Mouse (Mus musculus) lung, adult 18-20 months (tissue): ENCODE measurements around the gene Gabbr2.
A peak's percentile ranks its signal among the peaks of the same experiment; 100 is the strongest.

Source experiments
- DNase-seq, 2 experiments: peaks; one replicate each; pipeline ENCODE4 v3.0.0; 2022; ENCODE audit warnings: mixed read lengths in 2 of 2

Gene Gabbr2

GRCm38 (mm10) chr4:46914606-46915005, 77.1 kb downstream of the Gabbr2 start:
- no peak for DNase-seq

- DNase-seq, result no peak
Measured at GRCm38 (mm10) chr4:46906036-46906691, 85.5 kb downstream of the Gabbr2 start.

GRCm38 (mm10) chr4:46905152-46905551, 86.5 kb downstream of the Gabbr2 start:
- peak; percentile 4 to 12 for DNase-seq

GRCm38 (mm10) chr4:46904129-46904528, 87.5 kb downstream of the Gabbr2 start:
- DNase-seq, result no peak

GRCm38 (mm10) chr4:46898546-46898945, 93.1 kb downstream of the Gabbr2 start:
- DNase-seq, result no peak

- DNase-seq, result no peak
Measured at GRCm38 (mm10) chr4:46897634-46898399, 93.9 kb downstream of the Gabbr2 start.

GRCm38 (mm10) chr4:46894144-46894543, 97.5 kb downstream of the Gabbr2 start:
- DNase-seq, result no peak

GRCm38 (mm10) chr4:46889175-46889574, 102.5 kb downstream of the Gabbr2 start:
- DNase-seq, result no peak

GRCm38 (mm10) chr4:46885627-46886383, 105.9 kb downstream of the Gabbr2 start:
- DNase-seq, result peak; percentile 28

GRCm38 (mm10) chr4:46884132-46884531, 107.5 kb downstream of the Gabbr2 start:
- DNase-seq, result no peak

GRCm38 (mm10) chr4:46883546-46883945, 108.1 kb downstream of the Gabbr2 start:
- DNase-seq, result no peak

- DNase-seq, result no peak
Measured at GRCm38 (mm10) chr4:46883047-46883446, 108.6 kb downstream of the Gabbr2 start.

GRCm38 (mm10) chr4:46881271-46881670, 110.4 kb downstream of the Gabbr2 start:
- DNase-seq, result no peak

GRCm38 (mm10) chr4:46879943-46880342, 111.7 kb downstream of the Gabbr2 start:
- DNase-seq, result no peak

GRCm38 (mm10) chr4:46872750-46873149, 118.9 kb downstream of the Gabbr2 start:
- DNase-seq, result no peak

- peak; percentile 14 to 20 for DNase-seq
Measured at GRCm38 (mm10) chr4:46870157-46870556, 121.5 kb downstream of the Gabbr2 start.

GRCm38 (mm10) chr4:46869380-46869779, 122.3 kb downstream of the Gabbr2 start:
- DNase-seq, result no peak

GRCm38 (mm10) chr4:46868921-46869320, 122.8 kb downstream of the Gabbr2 start:
- no peak for DNase-seq

- peak in 1 of 2 experiments; percentile 6 for DNase-seq
Measured at GRCm38 (mm10) chr4:46868181-46868580, 123.5 kb downstream of the Gabbr2 start.

GRCm38 (mm10) chr4:46867779-46868178, 123.9 kb downstream of the Gabbr2 start:
- no peak for DNase-seq

- DNase-seq, result no peak
Measured at GRCm38 (mm10) chr4:46866070-46866469, 125.6 kb downstream of the Gabbr2 start.

GRCm38 (mm10) chr4:46863721-46864120, 128.0 kb downstream of the Gabbr2 start:
- no peak for DNase-seq

GRCm38 (mm10) chr4:46862677-46863076, 129.0 kb downstream of the Gabbr2 start:
- DNase-seq, result no peak

GRCm38 (mm10) chr4:46860586-46860985, 131.1 kb downstream of the Gabbr2 start:
- DNase-seq, result no peak
